Mouse (Mus musculus): ENCODE measurements around the gene Trpm6. TPM values are rescaled to one million over a fixed set of nuclear protein-coding genes. Genes with fewer than 3 reads are reported as not detected.
"Not testable (repeated sequence)": the region's sequence is repeated elsewhere in the genome, so short reads cannot be mapped to it uniquely, and the experiment has no call there.

Gene Trpm6
- 0.12 and 0.21 TPM in 2 replicates for polyA plus RNA-seq (2015; fragmentation: Nextera tagmentation; extraction: Ambion mirVana)

DNA sequence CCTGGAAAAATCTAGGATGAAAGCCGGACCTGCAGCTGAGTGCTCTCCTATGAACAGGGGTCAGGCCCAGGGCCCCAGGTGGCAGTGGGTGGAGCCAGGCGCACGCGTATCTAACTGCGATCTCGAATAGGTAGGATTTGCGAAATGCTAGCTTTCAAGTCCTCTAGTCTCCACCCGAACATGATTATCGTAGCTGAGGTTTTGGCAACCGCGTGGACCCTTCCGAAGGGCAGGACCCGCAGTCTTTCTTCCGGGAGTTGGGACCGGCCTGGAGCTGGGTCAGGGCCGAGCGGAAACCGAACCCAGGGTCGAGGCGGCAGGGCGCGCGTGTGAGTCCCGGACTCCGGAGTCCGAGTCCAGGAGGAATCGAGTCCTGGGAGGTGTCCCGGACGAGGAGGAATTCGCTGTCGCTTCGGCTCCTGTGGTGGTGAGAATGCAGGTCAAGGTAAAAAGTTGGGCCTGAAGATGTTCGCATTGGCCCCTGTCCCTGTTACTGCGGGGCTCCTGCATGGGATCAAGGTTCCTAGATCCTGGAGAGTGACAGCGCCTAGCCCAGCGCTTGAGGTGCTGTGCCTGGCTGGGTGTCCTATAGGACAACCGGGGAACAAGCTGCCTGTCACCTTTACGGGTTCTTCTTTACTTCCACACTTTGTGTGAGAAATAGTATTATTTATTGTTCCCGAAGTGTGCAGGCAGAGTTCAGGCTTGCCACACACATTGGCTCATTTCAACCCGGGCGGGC, at the start of gene Trpm6:
Gene Trpm6 (plus strand): TSS at position 386 of the 742 bp plus-strand sequence.
- WGBS: 6% methylated on average over 41 of the region's 41 CpGs
- peak within 1 kb of the TSS; percentile 41 for H3K4me3 ChIP-seq (replicated peaks; ENCODE audit: low read length)
- no peak for ATAC-seq (ENCODE audit: insufficient read depth, low FRiP score)
- no peak within 1 kb of the TSS for H3K27ac ChIP-seq (ENCODE audit: low read length)
- no peaks in the 10 kb centered on the region for H3K4me1 ChIP-seq (ENCODE audit: control insufficient read depth, insufficient read depth, low read length)
- peak within 1 kb of the TSS; percentile 63 for H3K4me2 ChIP-seq (ENCODE audit: low read depth, low read length)
- H3K9ac ChIP-seq (ENCODE audit: low read length): peak within 1 kb of the TSS; percentile 56
- H3K9me3 ChIP-seq (replicated peaks; ENCODE audit: control insufficient read depth, low read length): no peaks in the 10 kb centered on the region
- H3K36me3 ChIP-seq (ENCODE audit: control insufficient read depth, insufficient read depth, low read length): no peaks in the 10 kb centered on the region
- no peaks in the 10 kb centered on the region for H3K27me3 ChIP-seq (ENCODE audit: control insufficient read depth, insufficient read depth, low read length)

DNA sequence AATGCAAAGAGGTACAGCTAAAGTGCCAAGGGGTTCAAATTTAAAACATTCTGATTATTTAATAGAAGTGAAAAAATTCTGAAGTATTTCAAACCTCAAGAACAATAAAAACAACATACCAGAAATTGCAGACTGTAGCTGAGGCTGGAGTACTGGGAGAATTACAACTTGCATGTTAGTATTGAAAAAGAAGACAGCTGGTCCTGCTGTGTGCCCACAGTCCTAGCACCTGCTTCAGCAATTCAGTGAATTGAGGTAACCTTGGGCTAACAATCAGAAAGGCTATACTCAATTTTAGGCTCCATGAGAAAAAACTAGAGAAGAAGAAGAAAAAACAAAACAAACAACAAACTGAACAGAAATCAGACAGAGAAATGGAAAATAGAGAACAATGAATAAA, 41.7 kb upstream of the Trpm6 start:
- Histone ChIP-seq H3K9ac (ENCODE audit: low read length) (no peak overlapping the region), H3K9me3 (replicated peaks; ENCODE audit: control insufficient read depth, low read length) (no peaks in the 10 kb centered on the region)
- no peak for ATAC-seq (ENCODE audit: insufficient read depth, low FRiP score)

DNA sequence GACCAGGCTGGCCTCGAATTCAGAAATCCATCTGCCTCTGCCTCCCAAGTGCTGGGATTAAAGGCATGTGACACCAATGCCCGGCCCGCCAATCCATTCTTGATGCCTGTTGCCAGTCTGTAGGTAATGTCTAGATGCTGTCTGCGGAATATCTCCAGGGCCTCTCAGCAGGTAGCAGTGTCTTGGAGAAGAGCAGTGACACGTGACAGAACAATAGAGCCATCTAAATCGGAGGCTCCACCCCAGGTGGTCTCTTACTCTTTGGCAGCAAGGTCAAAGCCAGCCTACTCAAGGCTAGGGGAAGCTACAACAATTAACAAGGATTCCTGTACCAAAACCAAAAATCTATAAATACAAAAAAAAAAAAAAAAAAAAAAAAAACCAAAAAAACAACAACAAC, 38.9 kb upstream of the Trpm6 start:
- no peaks in the 10 kb centered on the region for H3K9me3 ChIP-seq (replicated peaks; ENCODE audit: control insufficient read depth, low read length)
- no peaks in the 10 kb centered on the region for H3K36me3 ChIP-seq (ENCODE audit: control insufficient read depth, insufficient read depth, low read length)
- no peaks in the 10 kb centered on the region for H3K27me3 ChIP-seq (ENCODE audit: control insufficient read depth, insufficient read depth, low read length)
- peaks cover 12% of the 10 kb centered on the region for H3K4me1 ChIP-seq (ENCODE audit: control insufficient read depth, insufficient read depth, low read length)
- H3K27ac ChIP-seq (ENCODE audit: low read length): no peak overlapping the region
- WGBS: 75% methylated on average over 6 of the region's 6 CpGs
- H3K4me3 ChIP-seq (replicated peaks; ENCODE audit: low read length): no peak overlapping the region
- no peak overlapping the region for H3K4me2 ChIP-seq (ENCODE audit: low read depth, low read length)
- no peak for ATAC-seq (ENCODE audit: insufficient read depth, low FRiP score)
- H3K9ac ChIP-seq (ENCODE audit: low read length): no peak overlapping the region

More for the DNA sequence above, 41.7 kb upstream of the Trpm6 start:
- H3K4me1 ChIP-seq (ENCODE audit: control insufficient read depth, insufficient read depth, low read length): no peaks in the 10 kb centered on the region
- H3K36me3 ChIP-seq (ENCODE audit: control insufficient read depth, insufficient read depth, low read length): no peaks in the 10 kb centered on the region
- H3K4me2 ChIP-seq (ENCODE audit: low read depth, low read length): no peak overlapping the region
- H3K27me3 ChIP-seq (ENCODE audit: control insufficient read depth, insufficient read depth, low read length): no peaks in the 10 kb centered on the region
- no peak overlapping the region for H3K27ac ChIP-seq (ENCODE audit: low read length)
- no peak overlapping the region for H3K4me3 ChIP-seq (replicated peaks; ENCODE audit: low read length)

DNA sequence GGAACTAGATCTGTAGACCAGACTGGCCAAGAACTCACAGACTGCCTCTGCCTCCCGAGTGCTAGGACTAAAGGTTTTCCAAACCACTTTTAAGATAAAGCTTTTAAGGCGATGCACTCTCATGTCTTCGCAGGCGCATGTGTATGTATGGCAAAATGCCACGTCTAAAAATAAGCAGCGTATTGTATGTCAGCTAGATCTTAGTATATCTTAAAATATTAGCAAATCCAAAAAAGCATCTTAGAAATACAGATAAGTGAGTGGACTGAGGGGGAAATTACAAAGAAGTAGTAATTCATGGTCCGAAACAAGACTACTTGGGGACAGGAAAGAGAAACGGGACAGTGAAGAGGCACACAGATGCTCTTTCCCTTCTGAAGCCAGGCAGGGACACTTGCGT, 38.2 kb upstream of the Trpm6 start:
- no peak overlapping the region for H3K27ac ChIP-seq (ENCODE audit: low read length)
- H3K4me1 ChIP-seq (ENCODE audit: control insufficient read depth, insufficient read depth, low read length): peaks cover 12% of the 10 kb centered on the region
- H3K4me2 ChIP-seq (ENCODE audit: low read depth, low read length): no peak overlapping the region
- H3K36me3 ChIP-seq (ENCODE audit: control insufficient read depth, insufficient read depth, low read length): no peaks in the 10 kb centered on the region
- no peak for ATAC-seq (ENCODE audit: insufficient read depth, low FRiP score)
- no peaks in the 10 kb centered on the region for H3K27me3 ChIP-seq (ENCODE audit: control insufficient read depth, insufficient read depth, low read length)
- no peak overlapping the region for H3K4me3 ChIP-seq (replicated peaks; ENCODE audit: low read length)
- no peaks in the 10 kb centered on the region for H3K9me3 ChIP-seq (replicated peaks; ENCODE audit: control insufficient read depth, low read length)
- 74% methylated on average over 9 of the region's 9 CpGs for WGBS
- no peak overlapping the region for H3K9ac ChIP-seq (ENCODE audit: low read length)

DNA sequence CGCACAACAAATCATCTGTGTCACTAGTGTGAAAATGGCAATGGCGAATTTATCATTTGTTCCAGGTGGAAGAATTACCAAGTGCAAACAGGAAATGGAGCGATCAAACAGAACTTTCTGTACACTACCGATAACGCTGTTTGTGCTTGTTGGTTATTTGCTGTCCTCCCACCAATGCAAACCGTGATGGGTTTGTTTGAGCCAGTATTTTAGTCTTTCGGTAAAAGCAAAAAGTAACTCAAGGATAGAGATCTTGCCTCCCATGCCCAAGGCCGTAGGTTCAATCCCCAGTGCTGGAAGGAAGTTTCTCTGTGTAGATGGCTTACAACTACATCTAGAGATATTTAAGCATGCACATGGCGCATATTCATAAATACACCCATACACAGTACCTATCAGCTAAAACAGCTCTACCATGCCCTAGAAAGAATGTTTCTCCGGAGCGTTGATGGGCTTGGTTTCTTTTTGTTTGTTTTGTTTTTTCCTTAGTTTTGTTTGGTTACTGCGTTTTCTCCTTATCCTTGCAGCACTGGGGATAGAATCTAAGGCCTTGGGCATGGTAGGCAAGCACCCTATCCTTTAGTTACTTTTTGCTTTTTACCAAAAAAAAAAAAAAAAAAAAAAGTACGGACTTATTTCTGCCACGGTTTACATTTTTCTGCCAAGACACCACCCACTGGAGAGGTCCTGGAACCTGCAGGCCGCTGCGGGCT, 37.5 kb upstream of the Trpm6 start:
- 49% methylated on average over 16 of the region's 16 CpGs for WGBS
- peak overlapping the region; percentile 88 for H3K9ac ChIP-seq (ENCODE audit: low read length)
- H3K9me3 ChIP-seq (replicated peaks; ENCODE audit: control insufficient read depth, low read length): no peaks in the 10 kb centered on the region
- no peaks in the 10 kb centered on the region for H3K27me3 ChIP-seq (ENCODE audit: control insufficient read depth, insufficient read depth, low read length)
- peak overlapping the region; percentile 56 for H3K4me2 ChIP-seq (ENCODE audit: low read depth, low read length)
- peak overlapping the region; percentile 99 for H3K27ac ChIP-seq (ENCODE audit: low read length)
- H3K36me3 ChIP-seq (ENCODE audit: control insufficient read depth, insufficient read depth, low read length): no peaks in the 10 kb centered on the region
- no peak for ATAC-seq (ENCODE audit: insufficient read depth, low FRiP score)
- H3K4me3 ChIP-seq (replicated peaks; ENCODE audit: low read length): peak overlapping the region; percentile 95
- H3K4me1 ChIP-seq (ENCODE audit: control insufficient read depth, insufficient read depth, low read length): peaks cover 12% of the 10 kb centered on the region

DNA sequence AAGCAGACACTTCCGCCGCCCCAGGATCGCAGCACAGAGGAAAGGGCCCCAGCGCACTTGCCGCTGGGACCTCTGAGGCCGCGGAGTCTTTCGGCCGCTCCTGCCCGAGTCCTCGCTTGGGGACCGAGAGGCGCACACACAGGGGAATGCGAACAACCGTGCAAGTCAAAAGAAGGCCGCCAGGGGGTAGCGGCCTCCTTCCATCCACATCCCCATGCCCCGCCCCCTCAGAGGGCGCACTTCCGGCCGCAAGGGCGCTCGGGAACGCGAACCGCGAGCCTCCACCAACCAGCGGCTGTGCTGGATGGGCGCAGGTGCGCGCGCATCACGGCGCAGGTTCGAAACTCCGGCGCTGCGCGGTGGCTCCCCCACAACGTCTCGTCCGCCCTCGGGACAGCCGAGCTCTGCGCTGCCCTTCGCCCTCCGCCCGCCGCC, 36.9 kb upstream of the Trpm6 start, which contains the start of gene D030056L22Rik:
Gene D030056L22Rik (plus strand): TSS at position 328 of the 435 bp plus-strand sequence.
- Histone ChIP-seq H3K9me3 (replicated peaks; ENCODE audit: control insufficient read depth, low read length) (no peaks in the 10 kb centered on the region), H3K4me1 (ENCODE audit: control insufficient read depth, insufficient read depth, low read length) (peaks cover 12% of the 10 kb centered on the region), H3K36me3 (ENCODE audit: control insufficient read depth, insufficient read depth, low read length) (no peaks in the 10 kb centered on the region), H3K9ac (ENCODE audit: low read length) (peak within 1 kb of the TSS; percentile 88), H3K4me3 (replicated peaks; ENCODE audit: low read length) (peak within 1 kb of the TSS; percentile 95), H3K27me3 (ENCODE audit: control insufficient read depth, insufficient read depth, low read length) (no peaks in the 10 kb centered on the region), H3K27ac (ENCODE audit: low read length) (peak within 1 kb of the TSS; percentile 99), H3K4me2 (ENCODE audit: low read depth, low read length) (peak within 1 kb of the TSS; percentile 57)
- ATAC-seq (ENCODE audit: insufficient read depth, low FRiP score): peak; percentile 99
- under 1% methylated on average over 49 of the region's 49 CpGs for WGBS

DNA sequence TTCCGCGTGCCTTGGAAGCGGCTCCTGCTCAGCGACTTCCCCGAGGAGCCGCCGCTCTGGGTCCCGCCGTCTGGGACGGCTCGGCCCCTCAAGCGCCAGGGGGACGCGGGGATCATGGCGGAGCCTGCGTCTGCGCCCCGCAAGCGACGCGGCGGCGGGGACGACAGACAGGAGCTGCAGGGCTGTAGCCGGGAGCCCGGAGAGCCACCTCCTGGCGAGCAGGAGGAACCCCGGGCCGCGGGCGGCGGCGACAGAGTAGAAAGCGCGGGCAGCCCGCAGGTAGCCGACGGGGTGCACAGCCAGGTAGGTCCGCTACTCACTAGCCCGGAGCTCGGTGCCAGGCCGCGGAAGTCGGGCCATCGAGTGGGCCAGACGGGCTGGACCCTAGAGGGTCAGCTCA, 36.4 kb upstream of the Trpm6 start:
- peak; percentile 44 for ATAC-seq (ENCODE audit: insufficient read depth, low FRiP score)
- H3K27me3 ChIP-seq (ENCODE audit: control insufficient read depth, insufficient read depth, low read length); H3K36me3 ChIP-seq (ENCODE audit: control insufficient read depth, insufficient read depth, low read length); H3K9me3 ChIP-seq (replicated peaks; ENCODE audit: control insufficient read depth, low read length): not testable (repeated sequence)
- H3K27ac ChIP-seq (ENCODE audit: low read length): peak overlapping the region; percentile 99
- peak overlapping the region; percentile 57 for H3K4me2 ChIP-seq (ENCODE audit: low read depth, low read length)
- H3K4me1 ChIP-seq (ENCODE audit: control insufficient read depth, insufficient read depth, low read length): peaks cover 12% of the 10 kb centered on the region
- peak overlapping the region; percentile 95 for H3K4me3 ChIP-seq (replicated peaks; ENCODE audit: low read length)
- under 1% methylated on average over 37 of the region's 46 CpGs for WGBS
- peak overlapping the region; percentile 88 for H3K9ac ChIP-seq (ENCODE audit: low read length)

DNA sequence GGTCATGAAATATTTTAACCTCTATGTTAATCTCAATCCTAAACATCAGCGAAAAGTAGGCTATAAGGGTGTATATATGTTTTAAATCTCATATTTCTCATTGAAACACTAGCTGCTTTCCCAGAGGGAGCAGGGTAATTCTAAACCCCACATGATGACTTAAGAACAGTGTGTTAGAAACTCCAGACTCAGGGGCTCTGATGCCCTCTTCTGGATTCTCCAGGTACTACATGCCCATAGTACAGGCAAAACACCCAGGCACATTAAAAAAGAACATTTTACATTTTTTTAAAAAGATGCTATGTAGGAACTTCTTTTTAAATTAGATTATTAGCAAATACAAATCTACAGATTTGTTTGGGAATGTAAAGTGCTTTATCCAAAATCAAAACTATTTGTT, 33.4 kb upstream of the Trpm6 start:
- Histone ChIP-seq H3K4me1 (ENCODE audit: control insufficient read depth, insufficient read depth, low read length) (peaks cover 12% of the 10 kb centered on the region), H3K9me3 (replicated peaks; ENCODE audit: control insufficient read depth, low read length) (no peaks in the 10 kb centered on the region), H3K4me3 (replicated peaks; ENCODE audit: low read length) (no peak overlapping the region), H3K27ac (ENCODE audit: low read length) (no peak overlapping the region), H3K27me3 (ENCODE audit: control insufficient read depth, insufficient read depth, low read length) (no peaks in the 10 kb centered on the region), H3K9ac (ENCODE audit: low read length) (no peak overlapping the region), H3K36me3 (ENCODE audit: control insufficient read depth, insufficient read depth, low read length) (no peaks in the 10 kb centered on the region; the same call in 1 of the 2 replicates), H3K4me2 (ENCODE audit: low read depth, low read length) (no peak overlapping the region)
- no peak for ATAC-seq (ENCODE audit: insufficient read depth, low FRiP score)
- WGBS: 16% methylated on average over 1 of the region's 1 CpGs

DNA sequence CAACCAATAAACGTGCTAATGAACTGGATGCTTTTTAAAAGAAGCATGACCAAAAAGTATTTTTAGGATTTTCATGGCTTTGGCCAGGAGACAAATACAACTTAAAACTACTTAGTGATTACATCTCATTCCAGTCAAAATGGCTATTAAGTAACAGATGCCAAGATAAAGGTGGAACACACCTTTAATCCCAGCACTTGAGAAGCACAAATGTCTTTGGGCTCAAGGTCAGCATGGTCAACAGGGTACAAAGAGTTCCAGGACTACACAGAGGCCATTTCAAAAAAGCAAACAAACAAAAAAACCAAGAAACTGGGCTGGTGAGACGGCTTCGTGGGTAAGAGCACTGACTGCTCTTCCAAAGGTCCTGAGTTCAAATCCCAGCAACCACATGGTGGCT, 29.4 kb upstream of the Trpm6 start:
- Histone ChIP-seq H3K27ac (ENCODE audit: low read length) (no peak overlapping the region), H3K4me1 (ENCODE audit: control insufficient read depth, insufficient read depth, low read length) (no peaks in the 10 kb centered on the region), H3K27me3 (ENCODE audit: control insufficient read depth, insufficient read depth, low read length) (no peaks in the 10 kb centered on the region), H3K9me3 (replicated peaks; ENCODE audit: control insufficient read depth, low read length) (no peaks in the 10 kb centered on the region), H3K4me3 (replicated peaks; ENCODE audit: low read length) (no peak overlapping the region), H3K9ac (ENCODE audit: low read length) (no peak overlapping the region), H3K36me3 (ENCODE audit: control insufficient read depth, insufficient read depth, low read length) (no peaks in the 10 kb centered on the region; the same call in 1 of the 2 replicates), H3K4me2 (ENCODE audit: low read depth, low read length) (no peak overlapping the region)
- ATAC-seq (ENCODE audit: insufficient read depth, low FRiP score): no peak
- WGBS: 88% methylated on average over 3 of the region's 3 CpGs
